Mouse (Mus musculus) liver, adult 2 months (tissue): ENCODE data around the gene Cdh26. TPM values are rescaled to one million over a fixed set of nuclear protein-coding genes. Genes with fewer than 3 reads are reported as not detected.

Experiments
- DNase-seq: peaks from one replicate; pipeline ENCODE4 v3.0.0-alpha.2; 2011; ENCODE audit warnings: low read depth, low spot score; ENCODE audit errors: extremely low read depth
- H3K27ac ChIP-seq: fragments of 200-500 bp; replicated peaks from 2 replicates; pipeline ENCODE4 v1.5.1; 2012; ENCODE audit warnings: low read depth, mild to moderate bottlenecking, control low read depth, inconsistent platforms, low read length; ENCODE audit not compliant: insufficient read depth
- H3K27me3 ChIP-seq: fragments of 200-500 bp; 2 replicates; pipeline ENCODE4 v1.6.1; 2012; ENCODE audit warnings: mild to moderate bottlenecking, moderate library complexity, low read length, inconsistent platforms; ENCODE audit not compliant: control insufficient read depth, insufficient read depth
- H3K36me3 ChIP-seq: fragments of 200-500 bp; 2 replicates; pipeline ENCODE4 v1.6.1; 2012; ENCODE audit warnings: low read length, inconsistent platforms; ENCODE audit not compliant: control insufficient read depth, insufficient read depth
- H3K4me1 ChIP-seq: fragments of 200-500 bp; 2 replicates; pipeline ENCODE4 v1.6.1; 2011; ENCODE audit warnings: low read length; ENCODE audit not compliant: control insufficient read depth, insufficient read depth
- H3K4me3 ChIP-seq: fragments of 200-500 bp; 2 replicates; pipeline ENCODE4 v1.5.1; 2011; ENCODE audit warnings: low read depth, mild to moderate bottlenecking, control low read depth, low read length, moderate library complexity; ENCODE audit not compliant: insufficient read depth
- H3K79me2 ChIP-seq: fragments of 200-500 bp; 2 replicates; pipeline ENCODE4 v1.6.1; 2012; ENCODE audit warnings: inconsistent platforms, mild to moderate bottlenecking, low read length, moderate library complexity; ENCODE audit not compliant: control insufficient read depth, insufficient read depth
- H3K9ac ChIP-seq: fragments of 200-500 bp; 2 replicates; pipeline ENCODE4 v1.6.1; 2012; ENCODE audit warnings: low read depth, mild to moderate bottlenecking, control low read depth, inconsistent platforms, low read length
- CTCF ChIP-seq: fragments of 200-500 bp; IDR thresholded peaks from 2 replicates; pipeline ENCODE4 v1.5.1; 2011; ENCODE audit warnings: low read depth, low read length, control low read depth
- POLR2A ChIP-seq: fragments of 200-500 bp; IDR thresholded peaks from 2 replicates; pipeline ENCODE4 v1.6.1; 2011; ENCODE audit warnings: low read length, control low read depth; ENCODE audit not compliant: insufficient read depth; ENCODE audit errors: extremely low read depth
- WGBS: fragments of 180-500 bp; shearing (Covaris S2); methylation state at CpG from one replicate; pipeline ENCODE4 v1.1.7; 2018; 5-methylcytosine and 5-hydroxymethylcytosine counted together
- polyA plus RNA-seq: library from polyadenylated mRNA; depleted of rRNA; stranded (reverse); fragments of >200 nt; gene quantifications from 2 replicates; pipeline ENCODE4 v1.2.3, GENCODE M21; 2012
- total RNA-seq: library from RNA; depleted of rRNA; stranded (reverse); fragments of >200 nt; gene quantifications from 2 replicates; pipeline ENCODE4 v1.2.3, GENCODE M21; 2014

Gene Cdh26
- total and polyA plus RNA-seq, 2 experiments = not detected

DNA sequence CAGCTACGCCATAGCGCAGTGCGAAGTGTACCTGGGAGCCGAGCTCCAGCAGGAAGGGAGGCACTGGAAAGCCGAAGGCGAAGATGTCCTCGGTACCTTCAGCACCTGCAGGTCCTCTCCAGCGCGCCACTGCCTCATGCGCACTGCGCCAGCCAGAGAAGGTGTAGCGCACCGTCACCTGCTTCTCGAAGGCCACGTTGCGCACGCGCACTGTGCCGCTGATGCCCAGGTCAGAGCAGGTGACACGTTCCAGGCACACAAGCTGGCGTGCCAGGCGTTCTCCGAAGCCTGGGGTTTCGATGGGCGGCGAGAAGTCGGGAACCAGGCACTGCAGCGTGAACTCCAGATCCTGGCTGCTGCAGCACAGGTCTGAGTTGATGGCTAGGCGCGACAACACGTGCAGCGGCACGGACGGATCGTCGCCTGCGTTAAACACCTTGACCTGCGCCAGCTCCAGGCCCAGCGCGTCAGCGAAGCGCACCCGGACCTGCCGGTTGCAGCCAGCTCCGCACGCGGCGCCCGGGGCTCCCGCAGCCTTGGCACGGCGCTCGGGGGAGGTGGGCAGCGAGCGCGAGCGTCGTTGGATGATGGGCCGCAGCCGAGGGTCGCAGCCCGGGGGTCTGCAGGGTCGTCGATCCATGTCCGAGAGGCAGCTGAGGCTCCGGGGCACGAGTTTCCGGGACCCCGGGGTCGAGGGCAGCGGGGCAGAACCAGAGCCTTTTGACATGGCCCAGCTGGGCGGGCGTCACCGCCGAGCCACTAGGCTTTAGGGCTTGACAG, 16.7 kb upstream of the Cdh26 start:
- no peaks in the 10 kb centered on the region for H3K79me2 ChIP-seq
- no peak for TF ChIP-seq CTCF
- TF ChIP-seq POLR2A = no peak
- no peaks in the 10 kb centered on the region for H3K36me3 ChIP-seq
- H3K27ac ChIP-seq = no peak overlapping the region
- peak overlapping the region; percentile 66 for H3K4me3 ChIP-seq
- no peak for DNase-seq
- WGBS = 21% methylated on average over 75 of the region's 75 CpGs
- no peaks in the 10 kb centered on the region; the same call in 1 of the 2 replicates for H3K4me1 ChIP-seq
- H3K9ac ChIP-seq = peak overlapping the region; percentile 64
- H3K27me3 ChIP-seq = peaks cover 7% of the 10 kb centered on the region; the same call in 1 of the 2 replicates

DNA sequence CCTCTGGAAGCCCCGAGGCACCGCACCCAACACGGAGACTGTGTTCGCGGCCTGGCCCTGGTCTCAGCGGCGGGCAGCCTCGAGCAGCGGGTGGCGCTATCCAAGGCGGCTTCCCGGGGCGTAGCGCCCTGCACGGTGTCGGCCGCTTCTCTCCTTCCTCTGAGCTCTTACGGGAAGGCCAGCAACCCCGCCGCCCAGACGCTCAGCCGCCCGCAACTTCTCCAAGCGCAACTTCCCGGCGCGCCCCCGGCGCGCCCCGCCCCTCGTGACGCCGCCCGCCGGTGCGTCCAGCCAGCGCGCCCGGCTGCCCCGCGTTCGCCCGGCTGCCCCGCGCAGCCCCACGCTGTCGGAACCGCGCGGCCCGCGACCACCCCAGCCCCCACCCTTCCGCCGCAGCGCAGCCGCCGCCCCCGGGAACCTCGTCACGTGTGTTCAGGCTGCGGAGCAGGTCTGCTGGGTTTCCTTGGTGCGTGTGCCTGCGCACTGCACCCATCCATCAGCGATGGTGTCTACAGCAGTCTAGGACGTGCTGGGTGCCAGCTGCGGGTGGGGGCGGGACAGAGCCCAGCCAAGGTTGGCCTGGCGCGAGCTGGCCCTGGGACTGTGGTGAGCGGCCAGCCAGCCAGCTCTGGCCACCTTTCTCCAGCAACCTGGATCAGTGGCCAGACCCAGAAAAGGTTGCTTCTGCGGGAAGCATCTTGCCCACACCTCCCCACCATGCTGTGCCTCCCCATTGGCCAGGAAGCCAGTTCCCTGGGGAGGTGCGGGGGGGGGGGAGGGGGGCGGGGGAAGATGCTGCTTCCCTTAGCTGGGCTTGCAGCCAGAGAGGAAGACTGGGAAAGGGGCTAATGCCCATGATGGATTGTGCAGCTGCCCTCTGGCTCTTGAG, 15.8 kb upstream of the Cdh26 start, which contains the start of the genes Ppp1r3d and Fam217b:
Ppp1r3d (minus strand) TSS at position 212 of the 889 bp plus-strand sequence.
Fam217b (plus strand) TSS at position 264 of the 889 bp plus-strand sequence.
- no peaks in the 10 kb centered on the region for H3K36me3 ChIP-seq
- no peaks in the 10 kb centered on the region; the same call in 1 of the 2 replicates for H3K4me1 ChIP-seq
- no peaks in the 10 kb centered on the region for H3K79me2 ChIP-seq
- TF ChIP-seq CTCF (no peak), POLR2A (no peak)
- no peak within 1 kb of the TSS for H3K27ac ChIP-seq
- peak within 1 kb of the TSS; percentile 66 for H3K4me3 ChIP-seq
- H3K27me3 ChIP-seq = peaks cover 7% of the 10 kb centered on the region; the same call in 1 of the 2 replicates
- H3K9ac ChIP-seq = peak within 1 kb of the TSS; percentile 64
- 1% methylated on average over 72 of the region's 74 CpGs for WGBS
- DNase-seq = peak; percentile 3

DNA sequence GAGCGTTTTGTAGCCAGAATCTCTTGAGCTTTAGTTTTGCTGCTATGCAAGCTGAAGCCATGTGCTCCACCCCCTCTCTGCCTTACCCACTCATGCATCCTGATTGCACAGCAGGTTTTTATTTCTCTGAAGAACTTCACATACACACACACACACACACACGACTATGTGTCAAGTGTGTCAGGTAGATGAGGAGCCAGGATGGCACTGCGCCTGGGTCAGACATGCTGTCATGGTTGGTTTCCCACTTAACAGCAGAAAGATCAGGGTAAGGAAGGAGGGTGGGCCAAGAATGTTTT, 15.2 kb upstream of the Cdh26 start:
- Histone ChIP-seq H3K27ac (no peak overlapping the region), H3K4me3 (no peak overlapping the region)

DNA sequence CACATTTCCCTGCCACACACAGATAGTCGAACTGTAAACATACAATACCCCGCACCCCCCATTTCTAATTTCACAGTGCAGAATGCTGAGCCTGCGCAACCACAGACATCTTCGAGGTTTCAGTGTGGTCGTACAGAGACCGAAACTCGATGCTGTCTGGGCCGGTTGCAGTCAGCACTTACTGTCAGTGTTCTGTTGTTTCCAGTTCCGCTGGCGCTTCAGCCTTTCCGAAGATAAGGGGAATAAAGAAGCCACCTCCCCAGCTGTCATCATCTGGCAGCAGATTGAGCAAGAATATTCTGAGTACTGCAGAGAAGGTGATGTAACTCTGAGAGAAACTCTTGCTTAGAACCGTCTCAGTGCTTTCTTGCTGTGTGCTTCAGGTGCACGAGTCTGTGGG, 13.9 kb upstream of the Cdh26 start:
- H3K27me3 ChIP-seq = peaks cover 7% of the 10 kb centered on the region; the same call in 1 of the 2 replicates
- WGBS = 67% methylated on average over 13 of the region's 13 CpGs
- H3K79me2 ChIP-seq = no peaks in the 10 kb centered on the region
- H3K4me3 ChIP-seq = no peak overlapping the region
- no peak overlapping the region for H3K27ac ChIP-seq
- H3K4me1 ChIP-seq = no peaks in the 10 kb centered on the region; the same call in 1 of the 2 replicates
- H3K36me3 ChIP-seq = no peaks in the 10 kb centered on the region
- no peak for TF ChIP-seq CTCF
- no peak for TF ChIP-seq POLR2A
- H3K9ac ChIP-seq = no peak overlapping the region
- no peak for DNase-seq

More for the DNA sequence above, 15.2 kb upstream of the Cdh26 start:
- H3K79me2 ChIP-seq = no peaks in the 10 kb centered on the region
- no peaks in the 10 kb centered on the region; the same call in 1 of the 2 replicates for H3K4me1 ChIP-seq
- no peak overlapping the region for H3K9ac ChIP-seq
- TF ChIP-seq CTCF (no peak), POLR2A (no peak)
- no peak for DNase-seq
- H3K36me3 ChIP-seq = no peaks in the 10 kb centered on the region
- WGBS = 46% methylated on average over 3 of the region's 3 CpGs
- H3K27me3 ChIP-seq = peaks cover 7% of the 10 kb centered on the region; the same call in 1 of the 2 replicates

DNA sequence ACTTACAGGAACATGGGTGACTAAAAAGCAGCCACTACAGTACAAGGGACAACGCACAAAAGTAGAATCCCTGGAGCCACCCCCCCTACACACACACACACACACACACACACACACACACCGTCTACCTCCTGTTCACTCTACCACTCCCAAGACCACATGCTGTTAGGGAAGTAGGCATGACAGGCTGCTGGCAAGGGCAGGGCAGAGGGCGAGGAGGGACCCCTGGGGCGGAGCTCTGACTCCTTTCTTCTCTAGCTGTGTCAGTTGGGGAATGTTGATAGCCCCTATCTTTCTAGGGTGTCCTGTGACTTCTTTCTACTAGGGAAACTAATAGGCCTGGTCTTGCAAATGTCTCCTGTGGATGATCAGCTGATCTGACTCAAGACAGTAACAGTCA, 13.4 kb upstream of the Cdh26 start:
- Histone ChIP-seq H3K79me2 (no peaks in the 10 kb centered on the region), H3K36me3 (no peaks in the 10 kb centered on the region), H3K27ac (no peak overlapping the region), H3K27me3 (peaks cover 7% of the 10 kb centered on the region; the same call in 1 of the 2 replicates), H3K4me1 (no peaks in the 10 kb centered on the region; the same call in 1 of the 2 replicates), H3K9ac (no peak overlapping the region), H3K4me3 (no peak overlapping the region)
- TF ChIP-seq CTCF = no peak
- TF ChIP-seq POLR2A = no peak
- 89% methylated on average over 4 of the region's 4 CpGs for WGBS
- no peak for DNase-seq
